Mouse (Mus musculus) CD4-positive helper T cell, adult 2 months (primary cell): ENCODE measurements around the gene Rpgrip1l.

Experiments
- DNase-seq: peaks from one replicate; pipeline ENCODE4 v3.0.0-alpha.2; 2012; ENCODE audit warnings: low read depth, missing footprints, low spot score

The Rpgrip1l gene

GRCm38 (mm10) chr8:91329461-91329850 lies 16.4 kb upstream of the Rpgrip1l start:
- DNase-seq = no peak

- no peak for DNase-seq
Observed at GRCm38 (mm10) chr8:91329056-91329455, 16.0 kb upstream of the Rpgrip1l start.

GRCm38 (mm10) chr8:91327471-91328205 lies 14.6 kb upstream of the Rpgrip1l start:
- no peak for DNase-seq

GRCm38 (mm10) chr8:91326946-91327345 lies 13.9 kb upstream of the Rpgrip1l start:
- DNase-seq = no peak

- no peak for DNase-seq
Observed at GRCm38 (mm10) chr8:91326018-91326417, 13.0 kb upstream of the Rpgrip1l start.

GRCm38 (mm10) chr8:91324916-91325315 lies 11.9 kb upstream of the Rpgrip1l start:
- no peak for DNase-seq

- no peak for DNase-seq
Observed at GRCm38 (mm10) chr8:91324271-91324670, 11.2 kb upstream of the Rpgrip1l start.

GRCm38 (mm10) chr8:91323511-91323910 lies 10.4 kb upstream of the Rpgrip1l start:
- no peak for DNase-seq

- DNase-seq = no peak
Observed at GRCm38 (mm10) chr8:91318938-91319729, 6.1 kb upstream of the Rpgrip1l start.

GRCm38 (mm10) chr8:91317567-91318227 lies 4.6 kb upstream of the Rpgrip1l start:
- DNase-seq = no peak

- DNase-seq = no peak
Observed at GRCm38 (mm10) chr8:91312342-91312741, 720 bp downstream of the Rpgrip1l start.

- no peak for DNase-seq
Observed at GRCm38 (mm10) chr8:91304481-91305386, 8.3 kb downstream of the Rpgrip1l start.

- DNase-seq = no peak
Observed at GRCm38 (mm10) chr8:91298672-91299071, 14.4 kb downstream of the Rpgrip1l start.

- DNase-seq = no peak
Observed at GRCm38 (mm10) chr8:91295786-91296185, 17.3 kb downstream of the Rpgrip1l start.

- DNase-seq = no peak
Observed at GRCm38 (mm10) chr8:91290576-91290975, 22.5 kb downstream of the Rpgrip1l start.

GRCm38 (mm10) chr8:91286237-91286636 lies 26.8 kb downstream of the Rpgrip1l start:
- no peak for DNase-seq

- no peak for DNase-seq
Observed at GRCm38 (mm10) chr8:91283815-91284214, 29.2 kb downstream of the Rpgrip1l start.

- DNase-seq = no peak
Observed at GRCm38 (mm10) chr8:91282655-91283054, 30.4 kb downstream of the Rpgrip1l start.

GRCm38 (mm10) chr8:91281545-91281944 lies 31.5 kb downstream of the Rpgrip1l start:
- no peak for DNase-seq

GRCm38 (mm10) chr8:91280467-91281212 lies 32.4 kb downstream of the Rpgrip1l start:
- no peak for DNase-seq

- DNase-seq = no peak
Observed at GRCm38 (mm10) chr8:91278060-91278459, 35.0 kb downstream of the Rpgrip1l start.
